Mouse (Mus musculus) bone marrow macrophage, adult 2 months (primary cell): ENCODE data around the gene Mki67. TPM values are rescaled to one million over a fixed set of nuclear protein-coding genes. Genes with fewer than 3 reads are reported as not detected.

Experiments used
- H3K27ac ChIP-seq: 2 replicates; pipeline ENCODE4 v1.5.1; 2012; ENCODE audit warnings: low read depth, low read length; ENCODE audit not compliant: insufficient read depth
- H3K4me1 ChIP-seq: 2 replicates; pipeline ENCODE4 v1.6.1; 2012; ENCODE audit warnings: low read length; ENCODE audit not compliant: control insufficient read depth, insufficient read depth
- H3K4me3 ChIP-seq: 2 replicates; pipeline ENCODE4 v1.5.1; 2012; ENCODE audit warnings: mild to moderate bottlenecking, low read length, moderate library complexity; ENCODE audit not compliant: insufficient read depth
- CTCF ChIP-seq: IDR thresholded peaks from 2 replicates; pipeline ENCODE4 v1.5.1; 2012; ENCODE audit warnings: low read depth, mild to moderate bottlenecking, low read length, moderate library complexity
- POLR2A ChIP-seq: IDR thresholded peaks from 2 replicates; pipeline ENCODE4 v1.6.1; 2012; ENCODE audit warnings: mild to moderate bottlenecking, low read depth, low read length, borderline replicate concordance
- polyA plus RNA-seq: library from polyadenylated mRNA; stranded (reverse); fragments of >200 nt; gene quantifications from 2 replicates; pipeline ENCODE4 v1.2.4, GENCODE M21; 2012; ENCODE audit not compliant: missing spikeins, insufficient read depth, insufficient read length

Mki67 gene
- 92.5 and 110 TPM in 2 replicates for polyA plus RNA-seq

DNA sequence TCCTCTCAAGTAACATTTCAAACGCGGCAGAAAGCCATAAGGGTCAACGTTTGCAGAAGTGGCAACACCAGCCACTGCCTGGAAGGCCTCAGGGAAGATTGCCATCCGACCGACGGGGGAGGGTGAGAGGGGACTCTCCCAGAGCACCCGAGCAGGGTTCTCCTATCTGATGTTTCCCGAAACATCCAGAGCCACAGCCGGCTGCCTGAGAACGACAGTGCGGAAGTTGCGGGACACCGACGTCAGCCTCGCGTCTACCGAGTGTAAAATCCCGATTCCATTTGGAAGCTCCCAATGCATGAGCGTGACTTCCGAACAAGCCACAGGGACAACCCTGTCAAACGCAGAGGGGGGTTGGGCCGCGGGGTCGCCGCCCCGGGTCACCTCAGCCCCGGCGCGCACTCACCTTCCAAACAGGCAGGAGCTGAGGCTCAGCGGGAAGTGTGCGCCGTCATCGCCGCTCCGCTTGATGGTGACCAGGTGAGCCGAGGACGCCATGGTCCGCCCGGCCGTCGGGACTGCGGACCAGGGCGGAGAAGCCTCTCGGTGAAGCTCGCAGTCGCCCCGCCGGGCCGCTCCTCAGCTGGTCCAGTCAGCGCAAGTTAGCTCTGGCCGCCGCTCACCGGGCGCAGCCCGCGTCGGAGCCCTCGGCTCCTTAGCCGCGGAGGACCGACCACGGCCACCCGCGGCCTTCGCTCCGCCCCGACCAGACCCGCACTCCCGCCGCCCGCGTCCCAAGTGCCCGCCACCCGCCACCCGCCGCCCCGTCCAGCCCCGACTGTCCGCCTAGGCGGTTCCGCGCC, at the start of gene Mki67:
TSS of gene Mki67 (minus strand) at position 720 of the 803 bp plus-strand sequence.
- peak within 1 kb of the TSS; percentile 78 for H3K27ac ChIP-seq
- H3K4me3 ChIP-seq = peak within 1 kb of the TSS; percentile 99
- H3K4me1 ChIP-seq = peaks cover 15% of the 10 kb centered on the region
- no peak for TF ChIP-seq POLR2A
- TF ChIP-seq CTCF = no peak

DNA sequence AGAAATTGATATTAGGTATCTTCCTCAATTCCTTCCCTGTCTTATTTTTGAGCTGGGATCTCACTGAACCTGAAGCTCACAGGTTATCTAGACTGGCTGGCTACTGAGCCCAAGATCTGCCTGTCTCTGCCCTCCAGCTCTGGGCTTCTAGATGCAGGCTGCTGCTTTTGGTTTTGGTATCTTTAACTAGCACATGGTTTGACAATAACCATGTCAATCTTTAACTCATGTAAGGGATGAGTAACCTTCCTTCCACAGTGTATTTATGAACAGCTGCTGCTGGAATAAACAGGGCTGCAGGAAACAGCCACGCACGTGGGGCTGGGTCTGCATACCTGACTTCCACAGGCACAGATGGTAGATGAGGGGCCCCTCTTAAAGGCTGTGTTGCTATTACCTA, 47.1 kb upstream of the Mki67 start:
- peaks cover 22% of the 10 kb centered on the region for H3K4me1 ChIP-seq
- H3K4me3 ChIP-seq = no peak overlapping the region
- H3K27ac ChIP-seq = no peak overlapping the region
- no peak for TF ChIP-seq POLR2A
- TF ChIP-seq CTCF = no peak

DNA sequence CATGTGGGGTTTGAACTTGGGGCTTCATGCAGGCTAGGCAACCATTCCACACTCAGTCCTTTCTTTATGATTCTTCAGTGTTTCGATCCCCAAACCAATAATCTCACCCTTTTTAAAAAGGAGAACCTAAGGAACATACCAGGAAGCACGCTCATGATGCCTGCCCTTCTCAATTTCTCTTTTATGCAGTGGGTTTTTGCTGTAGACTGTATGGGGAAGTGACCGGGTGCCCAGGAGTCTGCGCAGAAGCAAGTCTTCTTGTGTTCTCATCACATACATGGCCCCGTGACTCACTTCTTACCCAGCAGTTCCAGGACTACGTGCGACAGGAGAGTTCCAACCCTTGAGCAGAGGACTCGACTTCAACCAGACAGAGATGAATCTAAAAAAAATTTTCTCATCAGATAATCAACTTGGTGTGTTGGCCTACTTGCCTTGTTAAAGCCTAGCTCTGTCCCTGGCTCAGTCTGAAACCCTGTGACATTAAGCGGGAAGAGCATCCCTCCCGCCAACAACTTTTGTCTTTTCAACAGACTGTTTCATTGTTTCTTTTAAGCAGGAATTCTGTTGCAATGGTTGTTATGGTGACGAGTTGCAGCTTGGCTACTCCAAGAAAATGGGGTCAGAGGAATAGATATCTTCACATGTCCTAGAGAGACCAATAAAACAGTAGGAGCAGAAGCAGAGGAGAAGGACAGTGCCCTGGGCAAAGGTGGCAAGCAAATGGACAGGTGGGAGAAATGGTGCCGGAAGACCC, 42.8 kb upstream of the Mki67 start:
- TF ChIP-seq POLR2A (no peak), CTCF (no peak)
- no peak overlapping the region for H3K4me3 ChIP-seq
- H3K27ac ChIP-seq = peak overlapping the region; percentile 64
- H3K4me1 ChIP-seq = peaks cover 11% of the 10 kb centered on the region

DNA sequence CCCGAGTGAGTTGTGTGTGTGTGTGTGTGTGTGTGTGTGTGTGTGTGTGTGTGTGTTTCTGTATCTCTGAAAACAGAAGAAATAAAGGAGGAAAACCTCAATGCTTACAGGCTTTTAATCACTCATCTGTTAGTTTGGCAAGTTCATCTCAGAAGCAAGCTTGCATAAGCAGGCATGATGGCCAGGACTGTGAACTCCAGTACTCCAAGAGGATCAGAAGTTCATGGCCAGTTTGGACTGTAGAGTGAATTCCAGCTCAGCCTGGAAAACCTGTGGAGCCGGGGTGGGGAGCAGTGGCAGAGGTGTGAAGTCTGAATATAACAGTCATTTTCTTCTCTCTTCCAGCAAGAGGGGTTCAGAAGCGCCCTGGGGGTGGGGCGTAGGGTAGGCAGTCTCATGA, 42.0 kb upstream of the Mki67 start:
- TF ChIP-seq CTCF = no peak
- TF ChIP-seq POLR2A = no peak
- Histone ChIP-seq H3K4me3 (no peak overlapping the region), H3K27ac (peak overlapping the region; percentile 64), H3K4me1 (peaks cover 11% of the 10 kb centered on the region)

DNA sequence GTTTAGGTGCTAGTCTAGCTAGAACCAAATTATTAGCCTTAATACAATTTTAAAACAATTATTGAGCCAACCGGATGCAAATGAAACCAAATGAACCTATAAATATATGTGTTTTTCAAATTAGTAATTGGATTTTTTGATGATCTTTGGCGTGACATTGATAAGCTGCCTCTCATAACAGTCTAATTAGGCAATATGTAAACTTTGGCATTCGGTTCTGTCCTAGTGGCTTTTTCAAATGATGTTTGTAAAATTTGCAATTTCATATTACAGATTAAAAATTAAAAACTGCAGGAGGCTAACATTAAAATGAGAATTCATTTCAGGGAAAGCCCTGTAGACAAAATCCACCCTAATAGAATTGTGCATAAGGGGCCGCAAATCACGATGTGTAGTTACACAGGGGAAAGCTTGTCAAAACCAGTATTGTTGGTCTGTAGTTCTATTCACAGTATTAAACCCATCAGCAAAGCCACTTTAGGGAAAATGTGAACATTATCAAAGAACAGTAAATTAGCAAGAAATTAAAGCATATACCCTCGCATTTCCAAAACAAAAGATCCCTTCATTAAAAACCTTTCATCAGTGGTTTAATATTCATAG, 40.9 kb upstream of the Mki67 start:
- TF ChIP-seq CTCF = no peak
- TF ChIP-seq POLR2A = no peak
- H3K4me1 ChIP-seq = peaks cover 11% of the 10 kb centered on the region
- H3K4me3 ChIP-seq = no peak overlapping the region
- H3K27ac ChIP-seq = no peak overlapping the region

DNA sequence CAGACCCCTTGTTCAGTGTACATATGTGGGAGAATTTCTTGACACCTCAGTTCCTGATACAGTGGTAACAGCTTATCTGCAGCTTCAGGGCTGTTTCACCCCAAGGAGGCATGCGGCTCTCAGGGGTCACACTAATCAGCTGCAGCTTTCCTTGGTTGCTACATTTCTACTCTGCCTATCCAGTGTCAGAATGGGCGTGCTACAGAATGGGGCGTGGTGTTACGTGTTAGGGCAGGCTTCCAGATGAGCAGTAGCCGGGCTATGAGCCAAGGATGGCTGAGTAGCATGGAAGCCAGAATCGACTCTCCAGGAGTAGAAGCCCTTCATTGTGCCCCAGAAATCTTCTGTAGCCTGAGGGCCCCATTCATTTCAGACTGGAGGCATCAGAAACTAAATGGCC, 32.8 kb upstream of the Mki67 start:
- no peak overlapping the region for H3K4me3 ChIP-seq
- no peak overlapping the region for H3K27ac ChIP-seq
- no peaks in the 10 kb centered on the region for H3K4me1 ChIP-seq
- TF ChIP-seq CTCF = no peak
- TF ChIP-seq POLR2A = no peak

DNA sequence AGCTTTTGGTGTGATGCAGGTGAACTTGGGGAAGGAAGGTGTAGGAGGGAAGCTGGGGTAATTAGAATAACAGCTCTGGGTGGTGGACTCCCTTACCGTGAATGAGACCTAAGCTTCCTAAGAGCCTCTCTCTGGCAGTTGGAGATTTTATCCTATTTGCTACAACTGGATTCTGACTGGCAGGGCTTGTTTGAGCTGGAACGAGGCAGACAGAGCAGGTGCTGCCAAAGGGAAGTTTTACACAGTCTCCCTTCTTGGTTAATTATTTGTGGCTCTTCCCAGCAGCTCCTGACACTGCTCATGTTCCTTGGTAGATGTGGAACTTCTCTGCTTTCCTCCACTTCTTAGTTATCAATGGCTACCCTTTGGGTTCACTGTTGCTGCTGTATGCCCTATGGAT, 30.9 kb upstream of the Mki67 start:
- Histone ChIP-seq H3K27ac (no peak overlapping the region), H3K4me1 (no peaks in the 10 kb centered on the region), H3K4me3 (no peak overlapping the region)
- TF ChIP-seq CTCF = no peak
- TF ChIP-seq POLR2A = no peak

DNA sequence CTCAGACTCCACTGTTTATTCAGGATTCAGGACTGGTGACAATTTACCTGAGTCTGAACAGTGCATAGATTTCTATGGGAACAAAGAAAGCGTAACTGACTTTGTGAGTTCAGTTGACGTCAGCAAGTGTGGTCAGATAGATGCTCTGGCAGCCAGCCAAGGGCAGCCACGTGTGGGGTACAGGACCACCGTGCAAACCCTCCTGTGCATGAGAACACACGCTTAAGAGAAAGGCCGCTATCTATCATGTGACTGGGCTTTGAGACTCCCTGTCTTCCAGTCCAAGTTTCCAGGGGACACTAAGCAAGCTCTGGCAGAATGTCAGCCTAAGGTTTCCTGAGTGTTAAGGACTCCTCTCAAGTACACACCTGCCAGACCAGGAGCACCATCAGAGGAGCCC, 30.4 kb upstream of the Mki67 start:
- TF ChIP-seq POLR2A (no peak), CTCF (no peak)
- no peaks in the 10 kb centered on the region for H3K4me1 ChIP-seq
- H3K27ac ChIP-seq = no peak overlapping the region
- no peak overlapping the region for H3K4me3 ChIP-seq

DNA sequence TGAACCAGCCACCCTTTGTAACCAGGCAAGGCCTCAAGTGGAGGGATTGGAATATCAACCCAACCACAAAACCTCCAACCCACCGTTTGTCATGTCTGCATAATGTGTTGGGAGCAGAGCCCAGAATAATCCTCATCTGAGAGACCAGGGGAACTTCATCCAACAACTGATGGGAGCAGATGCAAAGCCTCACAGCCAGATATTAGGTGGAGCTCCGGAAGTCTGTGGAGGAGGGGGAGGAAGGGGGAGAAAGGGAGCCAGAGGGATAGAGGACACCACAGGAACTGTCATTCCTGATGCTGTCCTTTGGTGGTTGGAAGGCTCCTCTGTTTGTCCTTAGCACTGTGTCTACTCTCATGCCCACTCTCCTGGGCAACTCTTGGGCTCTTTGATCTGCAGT, 28.9 kb upstream of the Mki67 start:
- Histone ChIP-seq H3K27ac (no peak overlapping the region), H3K4me3 (no peak overlapping the region), H3K4me1 (no peaks in the 10 kb centered on the region)
- TF ChIP-seq CTCF (no peak), POLR2A (no peak)
